Mouse (Mus musculus) liver, embryonic 18 days (tissue): Measurements from ENCODE around the gene Trim60. TPM values are rescaled to one million over a fixed set of nuclear protein-coding genes. Genes with fewer than 3 reads are reported as not detected.

Source experiments
- polyA plus RNA-seq: library from polyadenylated mRNA; depleted of rRNA; stranded (reverse); fragments of >200 nt; gene quantifications from 2 replicates; pipeline ENCODE4 v1.2.3, GENCODE M21; 2012; rRNA removed

Trim60 gene
- not detected in 2 replicates for polyA plus RNA-seq

DNA sequence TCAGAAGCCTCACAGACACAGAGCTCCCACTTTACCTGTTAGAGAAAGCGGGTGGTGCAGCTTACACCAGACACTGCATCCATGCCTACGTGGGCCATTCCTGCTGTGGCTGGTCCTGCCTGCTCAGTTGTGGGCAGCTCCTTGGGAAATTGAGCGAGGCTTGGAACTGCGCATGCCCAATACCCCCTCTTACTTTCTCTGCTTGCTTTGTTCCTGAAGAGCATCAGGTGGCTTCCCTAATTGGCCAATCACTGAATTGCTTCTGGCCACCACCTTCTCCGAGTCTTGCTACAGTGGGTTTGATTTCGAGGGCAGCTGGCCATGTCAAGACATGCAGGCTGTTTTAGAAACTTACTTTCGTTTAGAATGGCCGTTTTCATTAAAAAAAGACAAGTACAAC lies at the start of gene Trim60, which contains the start of gene Trim61:
Gene Trim60 (minus strand): TSS at position 162 of the 400 bp plus-strand sequence.
Gene Trim61 (minus strand): TSS at position 101 of the 400 bp plus-strand sequence.

DNA sequence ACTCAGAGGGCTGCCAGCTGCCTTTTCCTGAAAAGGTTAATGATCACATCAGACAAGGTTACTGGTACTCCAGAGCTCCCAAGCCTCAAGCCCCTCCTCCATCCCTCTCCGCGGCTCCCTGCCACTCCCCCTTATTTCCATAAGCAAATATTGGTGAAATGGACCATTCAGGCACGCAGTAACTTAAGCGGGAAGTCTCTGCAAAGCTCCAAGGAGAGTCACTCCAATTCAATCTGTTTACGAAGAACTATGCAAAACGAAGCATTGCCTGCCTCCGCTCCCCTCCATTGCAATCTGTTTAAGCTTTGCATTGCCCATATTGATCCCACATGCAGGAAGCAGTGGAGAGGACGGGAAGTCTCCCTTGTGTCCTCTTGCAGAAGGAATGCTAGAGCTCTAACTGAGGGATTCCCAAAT lies 18.7 kb upstream of the Trim60 start, which contains the start of gene Apela:
Gene Apela (minus strand): TSS at position 220 of the 417 bp plus-strand sequence.

DNA sequence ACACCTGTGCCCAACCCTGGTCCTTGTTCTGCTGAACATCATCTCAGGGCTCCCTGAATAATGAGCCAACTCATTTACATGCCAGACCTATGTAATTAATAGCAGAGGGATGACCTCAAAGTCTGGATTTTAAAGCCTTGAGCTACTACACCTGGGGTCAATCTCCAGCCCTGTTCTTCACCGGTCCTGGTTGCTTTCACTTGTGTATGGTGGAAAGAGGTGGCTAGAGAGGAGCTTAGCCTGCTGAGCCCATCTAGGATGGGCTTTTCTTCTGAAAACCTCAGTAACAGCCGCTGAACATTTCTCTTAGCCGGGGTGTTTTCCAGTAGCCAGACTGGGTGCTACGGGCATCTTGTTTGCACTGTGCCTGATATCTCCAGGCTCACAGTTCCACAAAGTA lies 30.7 kb downstream of the Trim60 start, which contains the start of gene Trim75:
Gene Trim75 (minus strand): TSS at position 101 of the 400 bp plus-strand sequence.

Other genes with a start within 250 kb of the Trim60 start
- 6.5 and 7.9 TPM in 2 replicates for gene Klhl2, start 168.6 kb downstream of the Trim60 start, polyA plus RNA-seq
- gene Tmem192, start 71.4 kb downstream of the Trim60 start, polyA plus RNA-seq = 8.8 and 9.6 TPM in 2 replicates
- not detected in 2 replicates for gene Trim75, start 30.8 kb downstream of the Trim60 start, polyA plus RNA-seq
- not detected in 2 replicates for gene Trim61, start 61 bp downstream of the Trim60 start, polyA plus RNA-seq
- 0.45 and 0.58 TPM in 2 replicates for gene Apela, start 18.8 kb upstream of the Trim60 start, polyA plus RNA-seq
- not detected in 2 replicates for gene Gm10663, start 56.4 kb upstream of the Trim60 start, polyA plus RNA-seq
- gene BC030870, start 111.0 kb upstream of the Trim60 start, polyA plus RNA-seq = 0.06 and 0.13 TPM in 2 replicates